Mouse (Mus musculus): ENCODE measurements around the gene Mrpl20. TPM values are rescaled to one million over a fixed set of nuclear protein-coding genes. Genes with fewer than 3 reads are reported as not detected.

Mrpl20 gene
- polyA plus RNA-seq, 1 experiment from 2014 or later, result 195 TPM

DNA sequence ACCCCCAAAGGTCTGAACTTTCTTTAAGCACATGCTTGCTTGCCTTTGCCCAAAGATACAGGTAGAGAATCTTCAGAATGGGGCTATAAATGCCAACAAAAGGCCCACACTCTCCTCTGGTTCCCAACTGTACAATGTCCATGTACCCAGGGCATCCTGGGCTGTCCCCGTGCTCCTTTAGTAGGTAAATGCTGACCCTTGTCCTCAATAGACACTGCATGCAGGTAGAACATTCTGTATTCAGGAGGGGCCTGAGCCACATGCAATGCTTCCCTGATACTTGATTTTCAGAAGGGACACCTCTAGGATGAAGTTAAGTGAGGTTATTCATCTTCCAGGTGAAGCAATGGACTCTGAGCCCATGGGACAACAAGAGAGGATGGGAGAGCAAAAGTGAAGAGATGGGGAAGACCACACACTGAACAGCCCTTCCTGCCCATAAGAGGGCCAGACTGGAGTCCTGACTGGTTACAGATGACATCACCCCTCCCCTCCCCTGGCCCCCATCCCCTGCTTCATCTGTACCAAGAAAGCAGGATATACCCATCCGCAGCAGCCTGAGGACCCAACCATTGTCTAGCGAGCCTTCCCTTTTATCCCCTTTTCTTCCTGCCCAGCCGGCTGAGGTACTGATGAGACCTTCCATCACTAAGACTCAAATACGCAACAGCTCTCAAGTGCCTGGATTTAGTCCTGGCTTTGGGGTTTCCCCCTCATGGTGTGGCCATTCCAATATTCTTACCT is 29.2 kb upstream of the Mrpl20 start:
- H3K36me3 ChIP-seq, result no peaks in the 10 kb centered on the region
- H3K27ac ChIP-seq, result no peak overlapping the region
- no peaks in the 10 kb centered on the region for H3K27me3 ChIP-seq (replicated peaks)
- no peak overlapping the region for H3K9ac ChIP-seq
- H3K4me2 ChIP-seq, result peak overlapping the region; percentile 77
- ATAC-seq (ENCODE audit: insufficient read depth, low FRiP score, low read depth), result no peak
- peaks cover 40% of the 10 kb centered on the region for H3K4me1 ChIP-seq
- no peaks in the 10 kb centered on the region for H3K9me3 ChIP-seq
- 29% methylated on average over 5 of the region's 5 CpGs for WGBS
- peak overlapping the region; percentile 47 for H3K4me3 ChIP-seq (replicated peaks)

GRCm38 (mm10) chr4:155774280-155774754 is 28.4 kb upstream of the Mrpl20 start, which contains the start of gene Vwa1:
Gene Vwa1 (minus strand): TSS chr4:155774698.
- H3K4me2 ChIP-seq, result peak within 1 kb of the TSS; percentile 77
- H3K36me3 ChIP-seq, result no peaks in the 10 kb centered on the region
- H3K4me1 ChIP-seq, result peaks cover 39% of the 10 kb centered on the region
- H3K27ac ChIP-seq, result peak within 1 kb of the TSS; percentile 86
- peak; percentile 82 for ATAC-seq (ENCODE audit: insufficient read depth, low FRiP score, low read depth)
- no peaks in the 10 kb centered on the region for H3K9me3 ChIP-seq
- H3K9ac ChIP-seq, result no peak within 1 kb of the TSS
- no peaks in the 10 kb centered on the region for H3K27me3 ChIP-seq (replicated peaks)
- under 1% methylated on average over 35 of the region's 35 CpGs for WGBS
- peak within 1 kb of the TSS; percentile 47 for H3K4me3 ChIP-seq (replicated peaks)

GRCm38 (mm10) chr4:155774971-155775740 is 27.5 kb upstream of the Mrpl20 start:
- no peaks in the 10 kb centered on the region for H3K36me3 ChIP-seq
- H3K4me1 ChIP-seq, result peaks cover 35% of the 10 kb centered on the region
- 37% methylated on average over 9 of the region's 9 CpGs for WGBS
- peak overlapping the region; percentile 86 for H3K27ac ChIP-seq
- peak overlapping the region; percentile 77 for H3K4me2 ChIP-seq
- no peaks in the 10 kb centered on the region for H3K9me3 ChIP-seq
- H3K27me3 ChIP-seq (replicated peaks), result no peaks in the 10 kb centered on the region
- H3K4me3 ChIP-seq (replicated peaks), result peak overlapping the region; percentile 47; the same call in 1 of the 2 replicates
- H3K9ac ChIP-seq, result no peak overlapping the region
- ATAC-seq (ENCODE audit: insufficient read depth, low FRiP score, low read depth), result no peak

- Histone ChIP-seq H3K4me2 (no peak overlapping the region), H3K9me3 (no peaks in the 10 kb centered on the region), H3K27ac (peak overlapping the region; percentile 86), H3K27me3 (replicated peaks) (no peaks in the 10 kb centered on the region), H3K9ac (no peak overlapping the region), H3K4me3 (replicated peaks) (no peak overlapping the region), H3K4me1 (peaks cover 32% of the 10 kb centered on the region), H3K36me3 (no peaks in the 10 kb centered on the region)
- WGBS, result 67% methylated on average over 3 of the region's 3 CpGs
- ATAC-seq (ENCODE audit: insufficient read depth, low FRiP score, low read depth), result no peak
Measured at GRCm38 (mm10) chr4:155775855-155776254, 26.8 kb upstream of the Mrpl20 start.

- Histone ChIP-seq H3K27ac (peak overlapping the region; percentile 18; the same call in 1 of the 2 replicates), H3K9ac (no peak overlapping the region), H3K4me1 (peaks cover 37% of the 10 kb centered on the region), H3K4me3 (replicated peaks) (no peak overlapping the region), H3K9me3 (no peaks in the 10 kb centered on the region), H3K4me2 (no peak overlapping the region), H3K27me3 (replicated peaks) (no peaks in the 10 kb centered on the region), H3K36me3 (no peaks in the 10 kb centered on the region)
- 55% methylated on average over 2 of the region's 2 CpGs for WGBS
- no peak for ATAC-seq (ENCODE audit: insufficient read depth, low FRiP score, low read depth)
Measured at GRCm38 (mm10) chr4:155776704-155777335, 25.9 kb upstream of the Mrpl20 start.

GRCm38 (mm10) chr4:155777816-155778215 is 24.9 kb upstream of the Mrpl20 start:
- Histone ChIP-seq H3K4me1 (peaks cover 37% of the 10 kb centered on the region), H3K27me3 (replicated peaks) (no peaks in the 10 kb centered on the region), H3K27ac (peak overlapping the region; percentile 7; the same call in 1 of the 2 replicates), H3K36me3 (no peaks in the 10 kb centered on the region), H3K9ac (no peak overlapping the region), H3K4me2 (no peak overlapping the region), H3K9me3 (no peaks in the 10 kb centered on the region), H3K4me3 (replicated peaks) (no peak overlapping the region)
- ATAC-seq (ENCODE audit: insufficient read depth, low FRiP score, low read depth), result no peak
- WGBS, result 62% methylated on average over 2 of the region's 2 CpGs

GRCm38 (mm10) chr4:155779498-155779897 is 23.2 kb upstream of the Mrpl20 start:
- Histone ChIP-seq H3K4me2 (no peak overlapping the region), H3K27ac (no peak overlapping the region)
- 72% methylated on average over 4 of the region's 4 CpGs for WGBS

GRCm38 (mm10) chr4:155780895-155781294 is 21.8 kb upstream of the Mrpl20 start:
- no peak overlapping the region for H3K4me3 ChIP-seq (replicated peaks)
- H3K4me2 ChIP-seq, result no peak overlapping the region
- peak overlapping the region; percentile 62 for H3K27ac ChIP-seq
- 22% methylated on average over 6 of the region's 6 CpGs for WGBS
- peaks cover 31% of the 10 kb centered on the region for H3K4me1 ChIP-seq
- ATAC-seq (ENCODE audit: insufficient read depth, low FRiP score, low read depth), result no peak; the same call in 1 of the 2 replicates
- no peaks in the 10 kb centered on the region for H3K36me3 ChIP-seq
- H3K9me3 ChIP-seq, result no peaks in the 10 kb centered on the region
- no peaks in the 10 kb centered on the region for H3K27me3 ChIP-seq (replicated peaks)
- H3K9ac ChIP-seq, result no peak overlapping the region

More at GRCm38 (mm10) chr4:155779498-155779897, 23.2 kb upstream of the Mrpl20 start:
- Histone ChIP-seq H3K9ac (no peak overlapping the region), H3K9me3 (no peaks in the 10 kb centered on the region), H3K27me3 (replicated peaks) (no peaks in the 10 kb centered on the region), H3K36me3 (no peaks in the 10 kb centered on the region), H3K4me3 (replicated peaks) (no peak overlapping the region), H3K4me1 (peaks cover 39% of the 10 kb centered on the region)
- ATAC-seq (ENCODE audit: insufficient read depth, low FRiP score, low read depth), result no peak

DNA sequence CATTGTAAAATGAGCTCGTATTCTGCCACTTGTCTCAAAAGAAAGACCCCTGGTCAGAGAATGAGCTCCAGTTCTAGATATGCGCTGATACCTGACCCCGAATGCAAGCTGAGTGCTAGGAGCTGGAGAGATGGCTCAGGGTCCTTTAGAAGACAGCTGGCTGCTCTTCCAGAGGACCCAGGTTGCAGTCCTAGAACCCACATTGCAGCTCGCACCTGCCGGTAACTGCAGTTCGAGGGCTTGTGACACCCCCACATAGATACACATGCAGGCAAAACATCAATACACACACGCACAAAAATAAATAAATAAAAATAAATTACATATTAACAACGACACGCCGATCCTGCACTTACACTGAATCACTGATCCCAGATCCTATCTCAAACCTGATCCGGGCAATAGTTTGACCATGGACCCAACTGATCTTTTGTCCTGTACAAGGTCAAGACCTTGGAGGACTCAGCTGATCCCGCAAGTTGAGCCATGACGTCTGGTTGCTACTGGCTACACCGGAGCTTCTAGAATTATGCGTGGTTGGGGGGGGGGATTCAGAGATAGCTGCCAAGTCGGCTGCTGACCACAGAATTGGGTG is 19.1 kb upstream of the Mrpl20 start:
- H3K36me3 ChIP-seq, result no peaks in the 10 kb centered on the region
- 36% methylated on average over 16 of the region's 16 CpGs for WGBS
- no peaks in the 10 kb centered on the region for H3K27me3 ChIP-seq (replicated peaks)
- H3K4me1 ChIP-seq, result peaks cover 18% of the 10 kb centered on the region
- no peak overlapping the region for H3K27ac ChIP-seq
- ATAC-seq (ENCODE audit: insufficient read depth, low FRiP score, low read depth), result no peak
- H3K4me3 ChIP-seq (replicated peaks), result peak overlapping the region; percentile 65
- H3K9me3 ChIP-seq, result no peaks in the 10 kb centered on the region
- peak overlapping the region; percentile 81 for H3K4me2 ChIP-seq
- H3K9ac ChIP-seq, result peak overlapping the region; percentile 81; the same call in 1 of the 2 replicates

GRCm38 (mm10) chr4:155784081-155784701 is 18.5 kb upstream of the Mrpl20 start:
- Histone ChIP-seq H3K9ac (peak overlapping the region; percentile 81), H3K27ac (peak overlapping the region; percentile 88), H3K4me1 (peaks cover 18% of the 10 kb centered on the region), H3K4me3 (replicated peaks) (peak overlapping the region; percentile 65), H3K27me3 (replicated peaks) (no peaks in the 10 kb centered on the region), H3K4me2 (peak overlapping the region; percentile 81), H3K9me3 (no peaks in the 10 kb centered on the region), H3K36me3 (no peaks in the 10 kb centered on the region)
- under 1% methylated on average over 52 of the region's 52 CpGs for WGBS
- peak; percentile 75 for ATAC-seq (ENCODE audit: insufficient read depth, low FRiP score, low read depth)

DNA sequence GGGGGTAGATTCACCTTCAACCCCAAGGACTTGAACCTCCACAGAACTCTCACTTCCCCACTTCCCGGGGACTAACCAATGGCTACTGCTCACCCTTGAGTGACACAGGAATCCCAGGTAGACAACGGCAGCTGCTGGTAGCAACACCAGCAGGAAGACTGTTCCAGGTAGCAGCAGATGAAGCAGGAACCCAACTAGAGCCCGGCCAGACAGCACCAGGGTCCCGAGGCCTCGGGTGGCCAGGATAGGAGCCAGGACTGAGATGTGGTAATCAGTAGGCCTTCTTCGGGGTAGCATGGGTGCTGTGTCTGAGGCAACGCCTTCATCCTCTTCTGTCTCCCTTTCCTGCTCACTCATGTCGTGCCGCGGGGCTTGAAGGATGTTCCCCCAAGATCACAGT is 17.4 kb upstream of the Mrpl20 start:
- no peaks in the 10 kb centered on the region for H3K9me3 ChIP-seq
- no peak overlapping the region for H3K4me2 ChIP-seq
- H3K4me3 ChIP-seq (replicated peaks), result no peak overlapping the region
- H3K27ac ChIP-seq, result no peak overlapping the region
- H3K9ac ChIP-seq, result no peak overlapping the region
- ATAC-seq (ENCODE audit: insufficient read depth, low FRiP score, low read depth), result no peak
- no peaks in the 10 kb centered on the region for H3K27me3 ChIP-seq (replicated peaks)
- WGBS, result 74% methylated on average over 10 of the region's 10 CpGs
- H3K36me3 ChIP-seq, result no peaks in the 10 kb centered on the region
- peaks cover 18% of the 10 kb centered on the region for H3K4me1 ChIP-seq
